Mouse (Mus musculus) heart, embryonic 10.5 days (tissue): ENCODE data around the gene Zfp296. TPM values are rescaled to one million over a fixed set of nuclear protein-coding genes. Genes with fewer than 3 reads are reported as not detected.

Experiments used
- DNase-seq: peaks from one replicate; pipeline ENCODE4 v3.0.0-alpha.2; 2017; ENCODE audit warnings: low spot score
- H3K27ac ChIP-seq: fragments of 300-500 bp; sonication (generic); 2 replicates; pipeline ENCODE4 v1.5.1; 2016; ENCODE audit warnings: mild to moderate bottlenecking
- H3K27me3 ChIP-seq: fragments of 300-500 bp; sonication (generic); 2 replicates; pipeline ENCODE4 v1.6.1; 2016; ENCODE audit warnings: mild to moderate bottlenecking; ENCODE audit not compliant: poor library complexity, insufficient read depth, severe bottlenecking
- H3K36me3 ChIP-seq: fragments of 300-500 bp; sonication (generic); 2 replicates; pipeline ENCODE4 v1.6.1; 2016; ENCODE audit warnings: mild to moderate bottlenecking, moderate library complexity
- H3K4me1 ChIP-seq: fragments of 300-500 bp; sonication (generic); 2 replicates; pipeline ENCODE4 v1.6.1; 2016; ENCODE audit warnings: mild to moderate bottlenecking
- H3K4me3 ChIP-seq: fragments of 300-500 bp; sonication (generic); 2 replicates; pipeline ENCODE4 v1.5.1; 2016; ENCODE audit warnings: mild to moderate bottlenecking, moderate library complexity
- H3K9me3 ChIP-seq: fragments of 300-500 bp; sonication (generic); 2 replicates; pipeline ENCODE4 v1.6.1; 2016; ENCODE audit warnings: mild to moderate bottlenecking, moderate library complexity
- WGBS: fragments of 180-500 bp; shearing (Covaris S2); methylation state at CpG from one replicate; pipeline ENCODE4 v1.1.7; 2016; 5-methylcytosine and 5-hydroxymethylcytosine counted together
- polyA plus RNA-seq: library from polyadenylated mRNA; unstranded; fragments of >200 nt; fragmentation: Nextera tagmentation; extraction: Ambion mirVana; gene quantifications from 2 replicates; pipeline ENCODE4 v1.2.1, GENCODE M21; 2016

Gene Zfp296
- polyA plus RNA-seq: 0.41 and 0.69 TPM in 2 replicates

- Histone ChIP-seq H3K27ac (peak within 1 kb of the TSS; percentile 73), H3K27me3 (peaks cover 61% of the 10 kb centered on the region), H3K4me1 (peaks cover 28% of the 10 kb centered on the region), H3K4me3 (peak within 1 kb of the TSS; percentile 60), H3K9me3 (no peaks in the 10 kb centered on the region), H3K36me3 (peaks cover 29% of the 10 kb centered on the region)
- DNase-seq: no peak
- under 1% methylated on average over 56 of the region's 56 CpGs for WGBS
Observed at GRCm38 (mm10) chr7:19577141-19577852, at the start of gene Zfp296, which contains the start of gene Gemin7. TSS of gene Zfp296 (plus strand) at chr7:19577287. TSS of gene Gemin7 (minus strand) at chr7:19577595.

GRCm38 (mm10) chr7:19531077-19531476 lies 46.0 kb upstream of the Zfp296 start:
- Histone ChIP-seq H3K9me3 (no peaks in the 10 kb centered on the region), H3K27me3 (peaks cover 5% of the 10 kb centered on the region; the same call in 1 of the 2 replicates), H3K36me3 (peaks cover 77% of the 10 kb centered on the region), H3K4me1 (no peaks in the 10 kb centered on the region), H3K27ac (no peak overlapping the region), H3K4me3 (no peak overlapping the region)
- WGBS: 74% methylated on average over 10 of the region's 10 CpGs
- DNase-seq: no peak

- Histone ChIP-seq H3K4me1 (0 out of 2 replicates have a peak, but pooled peaks cover under 1% of the 10 kb centered on the region), H3K9me3 (no peaks in the 10 kb centered on the region), H3K36me3 (peaks cover 78% of the 10 kb centered on the region), H3K27me3 (no peaks in the 10 kb centered on the region), H3K27ac (no peak overlapping the region), H3K4me3 (no peak overlapping the region)
- no peak for DNase-seq
- WGBS: 92% methylated on average over 14 of the region's 14 CpGs
Observed at GRCm38 (mm10) chr7:19532240-19532639, 44.8 kb upstream of the Zfp296 start.

DNA sequence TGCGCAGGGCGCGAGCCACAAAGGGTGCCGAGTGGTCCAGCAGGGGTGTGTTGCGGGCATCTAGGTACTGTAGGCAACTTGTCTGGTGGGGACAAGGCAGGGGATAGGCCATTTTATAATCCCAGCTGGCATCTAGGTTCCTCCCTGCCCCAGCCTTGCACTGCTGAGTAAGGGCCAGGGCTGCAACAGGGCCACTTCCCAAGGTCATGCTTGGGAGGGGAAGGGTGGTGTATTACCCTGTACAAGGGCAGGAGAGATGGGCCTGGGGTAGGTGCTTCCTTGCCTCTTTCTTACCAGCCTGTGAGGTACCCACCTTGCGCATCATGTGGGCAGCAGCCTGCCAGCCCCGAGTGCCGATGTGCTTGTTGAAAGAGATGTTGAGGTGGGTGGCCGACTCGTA lies 42.4 kb upstream of the Zfp296 start:
- Histone ChIP-seq H3K36me3 (peaks cover 70% of the 10 kb centered on the region), H3K27ac (no peak overlapping the region), H3K4me3 (no peak overlapping the region), H3K27me3 (no peaks in the 10 kb centered on the region), H3K9me3 (no peaks in the 10 kb centered on the region), H3K4me1 (peaks cover 5% of the 10 kb centered on the region; the same call in 1 of the 2 replicates)
- 95% methylated on average over 10 of the region's 10 CpGs for WGBS
- DNase-seq: no peak

- Histone ChIP-seq H3K9me3 (no peaks in the 10 kb centered on the region), H3K4me1 (peaks cover 23% of the 10 kb centered on the region), H3K36me3 (peaks cover 8% of the 10 kb centered on the region; the same call in 1 of the 2 replicates), H3K4me3 (no peak overlapping the region), H3K27me3 (no peaks in the 10 kb centered on the region), H3K27ac (no peak overlapping the region)
- no peak for DNase-seq
- 92% methylated on average over 2 of the region's 2 CpGs for WGBS
Observed at GRCm38 (mm10) chr7:19540771-19541566, 36.1 kb upstream of the Zfp296 start.

DNA sequence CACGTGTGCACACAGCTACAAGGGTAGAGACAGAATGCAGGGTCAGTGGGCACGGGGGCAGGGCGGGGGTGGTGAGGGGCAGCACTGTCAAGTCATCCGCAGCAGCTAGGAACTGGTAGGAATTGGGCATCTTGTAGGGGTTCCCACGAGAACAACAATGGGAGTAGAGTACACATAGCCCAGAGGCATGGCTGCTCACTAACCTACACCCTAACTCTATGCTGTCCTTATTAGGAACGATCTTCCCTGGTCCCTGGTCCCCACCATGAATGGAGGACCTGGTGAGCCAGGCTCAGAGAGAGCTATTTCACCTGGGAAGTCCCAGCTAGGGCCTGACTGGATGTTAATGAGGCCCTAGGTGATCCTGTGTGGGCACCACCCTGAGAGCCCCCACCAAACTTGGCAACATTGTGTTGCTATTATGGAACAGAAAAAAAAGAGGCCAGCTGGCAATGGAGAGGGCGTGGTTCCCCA lies 35.4 kb upstream of the Zfp296 start:
- Histone ChIP-seq H3K4me1 (peaks cover 30% of the 10 kb centered on the region), H3K27ac (no peak overlapping the region), H3K27me3 (no peaks in the 10 kb centered on the region), H3K9me3 (no peaks in the 10 kb centered on the region), H3K4me3 (no peak overlapping the region), H3K36me3 (peaks cover 8% of the 10 kb centered on the region; the same call in 1 of the 2 replicates)
- 82% methylated on average over 7 of the region's 7 CpGs for WGBS
- no peak for DNase-seq

DNA sequence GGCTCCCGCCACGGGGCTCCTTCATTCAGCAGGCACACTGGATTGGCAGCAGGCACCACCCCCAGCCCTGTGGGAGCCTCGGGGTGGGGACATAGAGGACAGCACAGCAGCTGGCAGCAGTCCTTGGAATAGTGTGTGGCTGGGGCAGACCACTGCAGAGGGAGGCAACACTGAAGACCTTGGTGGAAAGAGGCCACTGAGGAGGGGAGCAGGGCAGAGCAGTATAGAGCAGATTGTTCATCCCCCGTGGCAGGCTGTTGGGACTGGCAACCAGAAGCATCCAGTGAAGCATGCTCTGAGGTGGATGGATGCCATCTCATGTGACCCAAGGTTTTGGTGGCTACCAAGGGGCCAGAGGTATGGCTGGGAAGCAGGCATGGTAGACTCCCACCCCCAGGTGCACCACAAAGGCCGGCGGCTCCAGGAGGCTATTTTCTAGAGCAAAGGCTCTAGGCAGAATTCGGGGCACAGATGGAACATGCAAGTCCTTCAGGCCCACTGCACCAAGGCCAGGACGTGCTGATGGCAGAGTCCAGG lies 34.9 kb upstream of the Zfp296 start:
- WGBS: 78% methylated on average over 8 of the region's 8 CpGs
- no peak overlapping the region for H3K27ac ChIP-seq
- H3K27me3 ChIP-seq: no peaks in the 10 kb centered on the region

DNA sequence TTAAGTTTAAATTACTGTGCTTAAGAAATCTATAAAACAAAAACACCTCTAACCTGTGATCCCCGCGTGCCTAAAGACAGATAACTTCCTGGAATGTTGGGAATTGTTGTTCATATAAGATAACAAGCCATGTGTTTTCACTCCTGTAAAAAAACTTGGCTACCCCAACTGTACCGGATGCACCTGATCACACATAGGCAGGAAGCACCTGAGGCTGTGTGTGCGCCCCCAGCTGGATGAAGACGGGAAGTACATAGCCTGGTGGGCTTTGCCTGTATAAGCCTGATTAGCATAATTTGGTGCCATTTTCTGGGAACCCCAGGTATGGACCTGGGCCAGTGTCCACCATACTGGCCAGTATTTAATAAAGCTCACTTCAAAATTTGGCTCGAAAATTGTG lies 33.5 kb upstream of the Zfp296 start:
- WGBS: 51% methylated on average over 6 of the region's 6 CpGs

More for the DNA sequence above, 34.9 kb upstream of the Zfp296 start:
- peaks cover 35% of the 10 kb centered on the region for H3K4me1 ChIP-seq
- H3K36me3 ChIP-seq: peaks cover 8% of the 10 kb centered on the region; the same call in 1 of the 2 replicates
- DNase-seq: no peak
- no peaks in the 10 kb centered on the region for H3K9me3 ChIP-seq
- H3K4me3 ChIP-seq: no peak overlapping the region

GRCm38 (mm10) chr7:19546007-19546406 lies 31.1 kb upstream of the Zfp296 start:
- H3K4me1 ChIP-seq: peaks cover 36% of the 10 kb centered on the region
- H3K27ac ChIP-seq: no peak overlapping the region
- 0 out of 2 replicates have a peak, but pooled peaks cover 5% of the 10 kb centered on the region for H3K36me3 ChIP-seq
- WGBS: 72% methylated on average over 3 of the region's 3 CpGs
- no peak overlapping the region for H3K4me3 ChIP-seq
- H3K27me3 ChIP-seq: no peaks in the 10 kb centered on the region
- no peak for DNase-seq
- H3K9me3 ChIP-seq: no peaks in the 10 kb centered on the region

More for the DNA sequence above, 33.5 kb upstream of the Zfp296 start:
- Histone ChIP-seq H3K9me3 (no peaks in the 10 kb centered on the region), H3K27ac (no peak overlapping the region), H3K36me3 (0 out of 2 replicates have a peak, but pooled peaks cover 5% of the 10 kb centered on the region), H3K27me3 (no peaks in the 10 kb centered on the region), H3K4me3 (no peak overlapping the region), H3K4me1 (peaks cover 36% of the 10 kb centered on the region)
- no peak for DNase-seq

GRCm38 (mm10) chr7:19547344-19547969 lies 29.6 kb upstream of the Zfp296 start:
- H3K9me3 ChIP-seq: no peaks in the 10 kb centered on the region
- H3K27ac ChIP-seq: no peak overlapping the region
- 85% methylated on average over 2 of the region's 2 CpGs for WGBS
- peaks cover 24% of the 10 kb centered on the region for H3K4me1 ChIP-seq
- H3K4me3 ChIP-seq: no peak overlapping the region
- H3K36me3 ChIP-seq: peaks cover 12% of the 10 kb centered on the region
- H3K27me3 ChIP-seq: no peaks in the 10 kb centered on the region
- DNase-seq: no peak

GRCm38 (mm10) chr7:19549394-19549793 lies 27.7 kb upstream of the Zfp296 start:
- no peak for DNase-seq
- Histone ChIP-seq H3K27me3 (no peaks in the 10 kb centered on the region), H3K36me3 (peaks cover 31% of the 10 kb centered on the region), H3K4me3 (no peak overlapping the region), H3K4me1 (peaks cover 36% of the 10 kb centered on the region), H3K9me3 (no peaks in the 10 kb centered on the region), H3K27ac (no peak overlapping the region)
- WGBS: 87% methylated on average over 10 of the region's 10 CpGs

GRCm38 (mm10) chr7:19551634-19552033 lies 25.5 kb upstream of the Zfp296 start:
- 90% methylated on average over 5 of the region's 5 CpGs for WGBS
- no peak overlapping the region for H3K27ac ChIP-seq
- no peak for DNase-seq
- no peak overlapping the region for H3K4me3 ChIP-seq
- peaks cover 47% of the 10 kb centered on the region for H3K36me3 ChIP-seq
- peaks cover 39% of the 10 kb centered on the region for H3K4me1 ChIP-seq
- no peaks in the 10 kb centered on the region for H3K27me3 ChIP-seq
- no peaks in the 10 kb centered on the region for H3K9me3 ChIP-seq
